Mouse (Mus musculus) midbrain, embryonic 12.5 days (tissue): ENCODE measurements around the gene Slc18b1. TPM values are rescaled to one million over a fixed set of nuclear protein-coding genes. Genes with fewer than 3 reads are reported as not detected.

Source experiments
- ATAC-seq: fragments of 200-750 bp; cut with Nextera tagmentation; 2 replicates; pipeline ENCODE4 v1.8.0; 2017; ENCODE audit warnings: low read depth, moderate TSS enrichment, moderate library complexity; ENCODE audit not compliant: low FRiP score
- H3K27ac ChIP-seq: fragments of 300-500 bp; sonication (generic); replicated peaks from 2 replicates; pipeline ENCODE4 v1.5.1; 2016; ENCODE audit warnings: mild to moderate bottlenecking
- H3K27me3 ChIP-seq: fragments of 300-500 bp; sonication (generic); 2 replicates; pipeline ENCODE4 v1.6.1; 2016; ENCODE audit warnings: mild to moderate bottlenecking
- H3K36me3 ChIP-seq: fragments of 300-500 bp; sonication (generic); 2 replicates; pipeline ENCODE4 v1.6.1; 2016
- H3K4me1 ChIP-seq: fragments of 300-500 bp; sonication (generic); 2 replicates; pipeline ENCODE4 v1.6.1; 2016
- H3K4me2 ChIP-seq: fragments of 300-500 bp; sonication (generic); replicated peaks from 2 replicates; pipeline ENCODE4 v1.6.1; 2016; ENCODE audit warnings: mild to moderate bottlenecking, moderate library complexity
- H3K4me3 ChIP-seq: fragments of 300-500 bp; sonication (generic); 2 replicates; pipeline ENCODE4 v1.5.1; 2016; ENCODE audit warnings: mild to moderate bottlenecking
- H3K9ac ChIP-seq: fragments of 300-500 bp; sonication (generic); replicated peaks from 2 replicates; pipeline ENCODE4 v1.6.1; 2016; ENCODE audit warnings: mild to moderate bottlenecking, moderate library complexity
- H3K9me3 ChIP-seq: fragments of 300-500 bp; sonication (generic); 2 replicates; pipeline ENCODE4 v1.6.1; 2016; ENCODE audit warnings: mild to moderate bottlenecking
- WGBS: fragments of 180-500 bp; shearing (Covaris S2); methylation state at CpG from one replicate; pipeline ENCODE4 v1.1.7; 2016; 5-methylcytosine and 5-hydroxymethylcytosine counted together
- polyA plus RNA-seq: library from polyadenylated mRNA; unstranded; fragments of >200 nt; fragmentation: Nextera tagmentation; extraction: Ambion mirVana; gene quantifications from 2 replicates; pipeline ENCODE4 v1.2.1, GENCODE M21; 2016

The Slc18b1 gene
- polyA plus RNA-seq, 1 experiment from 2014 or later, result 16.4 TPM

GRCm38 (mm10) chr10:23852096-23852495, 55.3 kb downstream of the Slc18b1 start:
- 87% methylated on average over 2 of the region's 2 CpGs for WGBS
- H3K27ac ChIP-seq, result no peak overlapping the region
- no peak overlapping the region for H3K9ac ChIP-seq
- H3K4me3 ChIP-seq, result no peak overlapping the region
- H3K4me2 ChIP-seq, result no peak overlapping the region
- ATAC-seq, result no peak
- no peaks in the 10 kb centered on the region for H3K4me1 ChIP-seq
- no peaks in the 10 kb centered on the region for H3K9me3 ChIP-seq
- H3K36me3 ChIP-seq, result no peaks in the 10 kb centered on the region
- H3K27me3 ChIP-seq, result no peaks in the 10 kb centered on the region

GRCm38 (mm10) chr10:23864362-23865312, 67.9 kb downstream of the Slc18b1 start:
- Histone ChIP-seq H3K27ac (no peak overlapping the region), H3K9me3 (peaks cover 6% of the 10 kb centered on the region; the same call in 1 of the 2 replicates), H3K36me3 (no peaks in the 10 kb centered on the region), H3K4me1 (no peaks in the 10 kb centered on the region), H3K4me3 (no peak overlapping the region), H3K27me3 (no peaks in the 10 kb centered on the region), H3K9ac (no peak overlapping the region), H3K4me2 (no peak overlapping the region)
- ATAC-seq, result no peak
- WGBS, result 89% methylated on average over 9 of the region's 9 CpGs

Other genes with a start within 250 kb of the Slc18b1 start
- gene Rps12, start 9.7 kb upstream of the Slc18b1 start, polyA plus RNA-seq, result 101 and 104 TPM in 2 replicates
- not detected in 2 replicates for gene Vnn3, start 54.5 kb downstream of the Slc18b1 start, polyA plus RNA-seq
- gene Vnn1, start 97.7 kb downstream of the Slc18b1 start, polyA plus RNA-seq, result 1.6 and 1.9 TPM in 2 replicates
- not detected in 2 replicates for gene Taar1, start 123.4 kb downstream of the Slc18b1 start, polyA plus RNA-seq
- gene Taar2, start 141.6 kb downstream of the Slc18b1 start, polyA plus RNA-seq, result not detected in 2 replicates
- not detected in 2 replicates for gene Taar3, start 152.6 kb downstream of the Slc18b1 start, polyA plus RNA-seq
- not detected in 2 replicates for gene Taar4, start 163.5 kb downstream of the Slc18b1 start, polyA plus RNA-seq
- gene Taar5, start 173.7 kb downstream of the Slc18b1 start, polyA plus RNA-seq, result not detected in 2 replicates
- gene Taar6, start 188.7 kb downstream of the Slc18b1 start, polyA plus RNA-seq, result not detected in 2 replicates
- gene Taar7a, start 196.5 kb downstream of the Slc18b1 start, polyA plus RNA-seq, result not detected in 2 replicates
- gene Taar7b, start 203.0 kb downstream of the Slc18b1 start, polyA plus RNA-seq, result not detected in 2 replicates
- gene Taar7d, start 230.2 kb downstream of the Slc18b1 start, polyA plus RNA-seq, result not detected in 2 replicates
- not detected in 2 replicates for gene Taar7e, start 240.6 kb downstream of the Slc18b1 start, polyA plus RNA-seq